Mouse (Mus musculus) ES-E14 (cell line): ENCODE results near the gene Etv6.

Experiments used
- CHD2 ChIP-seq: IDR thresholded peaks from 2 replicates; pipeline ENCODE4 v1.6.1; 2014; ENCODE audit warnings: mild to moderate bottlenecking, low read depth, low read length, inconsistent platforms
- HCFC1 ChIP-seq: IDR thresholded peaks from 2 replicates; pipeline ENCODE4 v1.6.1; 2012; ENCODE audit warnings: low read length, inconsistent platforms, borderline replicate concordance; ENCODE audit not compliant: insufficient read depth
- MAFK ChIP-seq: IDR thresholded peaks from 2 replicates; pipeline ENCODE4 v1.6.1; 2014; ENCODE audit warnings: mild to moderate bottlenecking, low read depth, low read length, inconsistent platforms; ENCODE audit not compliant: insufficient read depth

DNA sequence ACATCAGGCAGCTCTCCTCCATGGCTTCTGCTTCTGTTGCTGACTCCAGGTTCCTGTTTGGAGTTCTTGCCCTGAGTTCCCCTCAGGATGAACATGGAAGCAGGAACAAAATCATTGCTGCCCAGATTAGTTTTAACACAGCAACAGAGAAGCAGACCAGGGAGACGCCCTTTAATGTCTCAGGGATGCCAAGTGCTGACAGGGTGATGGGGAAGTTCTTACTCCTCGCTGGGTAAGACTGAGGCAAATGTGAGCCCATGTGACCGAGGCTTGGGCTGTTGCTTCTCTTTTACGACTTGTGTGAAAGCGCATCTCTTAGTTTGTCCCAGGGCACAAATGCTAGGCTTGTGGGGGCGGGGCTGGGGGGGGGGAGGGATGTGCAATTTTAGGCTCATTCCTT, 13.5 kb downstream of the Etv6 start:
- TF ChIP-seq MAFK (no peak), CHD2 (no peak), HCFC1 (no peak)
